Mouse (Mus musculus) urinary bladder, adult 2 months (tissue): Measurements from ENCODE around the gene Wbp1l. TPM values are rescaled to one million over a fixed set of nuclear protein-coding genes. Genes with fewer than 3 reads are reported as not detected.

ENCODE experiments used
- DNase-seq: peaks from one replicate; pipeline ENCODE4 v3.0.0; 2022; ENCODE audit warnings: low spot score
- polyA plus RNA-seq: library from polyadenylated mRNA; depleted of rRNA; stranded (reverse); fragments of >200 nt; gene quantifications from 2 replicates; pipeline ENCODE4 v1.2.3, GENCODE M21; 2012

Wbp1l gene
- polyA plus RNA-seq, 1 experiment = 60.0 TPM

DNA sequence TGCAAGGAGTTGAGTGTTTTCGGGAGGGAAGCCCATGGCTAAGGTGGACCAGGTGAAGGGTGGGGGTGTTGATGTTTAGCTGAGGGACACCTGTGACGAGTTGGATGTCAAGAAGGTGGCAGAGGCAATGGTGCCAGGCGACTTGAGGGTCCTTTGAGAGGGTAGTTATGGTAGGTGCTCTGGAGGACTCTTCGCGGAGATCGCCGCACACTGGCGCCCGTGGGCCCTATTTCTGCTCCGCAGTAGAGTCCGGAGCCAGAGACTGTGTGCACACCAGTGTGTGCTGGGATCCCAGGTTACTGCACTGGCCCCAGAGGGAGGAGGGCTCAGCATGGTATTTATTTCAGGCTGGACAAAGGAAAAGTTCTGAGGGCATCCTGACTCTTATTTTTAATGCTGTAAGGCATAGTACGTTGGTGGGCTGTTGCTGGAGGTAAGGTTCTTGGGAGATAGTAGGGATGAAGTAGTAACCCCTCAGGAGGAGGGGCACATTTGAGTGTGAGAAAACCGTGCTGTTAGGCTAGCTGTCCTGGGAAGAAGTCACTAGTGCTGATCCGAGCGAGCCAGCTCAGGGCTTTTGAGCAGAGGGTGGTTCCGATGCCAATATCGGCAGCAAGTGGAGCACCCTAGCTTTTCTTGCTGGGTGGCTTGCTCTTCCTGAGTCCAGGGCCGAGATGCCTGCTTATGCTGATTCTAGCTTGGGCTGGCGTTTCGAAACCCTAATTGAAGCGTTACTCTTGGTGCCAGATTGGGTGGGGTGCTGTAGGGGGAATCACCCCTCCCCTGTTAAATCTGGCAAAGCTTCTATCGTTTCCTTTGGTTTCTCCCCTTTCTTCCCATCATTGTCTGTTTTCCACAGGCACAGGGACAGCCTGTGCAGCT, 732 bp downstream of the Wbp1l start:
- DNase-seq = peak; percentile 39

DNA sequence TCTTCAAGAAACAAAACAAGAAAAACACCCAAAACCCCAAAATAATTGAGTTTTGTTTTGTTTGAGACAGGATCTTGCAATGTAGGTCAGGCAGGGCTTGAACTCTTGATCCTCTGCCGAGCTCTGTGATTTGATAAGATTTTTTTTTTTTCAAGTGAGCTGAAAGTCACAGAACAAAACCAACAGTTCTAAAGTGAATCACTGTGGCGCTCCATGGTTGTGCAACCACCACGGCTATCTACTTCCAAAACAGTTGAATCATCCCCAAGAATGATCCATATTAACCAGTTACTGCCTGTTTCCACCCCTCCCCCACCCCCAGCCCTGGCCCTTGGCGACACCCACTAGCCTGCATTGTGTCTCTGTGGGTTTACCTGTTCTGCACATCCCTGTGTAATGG, 1.5 kb downstream of the Wbp1l start:
- DNase-seq = no peak

DNA sequence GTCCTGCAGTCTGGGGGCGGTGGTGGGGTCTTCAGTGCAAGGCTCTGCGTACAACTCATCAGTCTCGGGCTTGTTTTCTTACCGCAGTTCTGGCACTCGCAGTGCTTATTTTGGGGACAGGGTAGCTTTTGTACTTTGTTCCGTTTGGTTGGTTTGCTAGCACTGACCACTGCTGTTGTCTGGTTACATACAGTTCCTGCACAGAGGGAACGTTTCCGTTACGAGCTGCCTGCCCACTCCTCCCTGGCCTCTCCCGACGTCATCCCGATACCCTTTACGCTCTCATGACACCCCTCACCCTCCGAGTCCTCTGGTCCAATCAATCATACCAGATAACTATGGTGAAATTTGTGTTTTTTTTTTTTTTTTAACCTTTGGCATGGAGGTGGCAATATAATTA, 2.6 kb downstream of the Wbp1l start:
- no peak for DNase-seq

DNA sequence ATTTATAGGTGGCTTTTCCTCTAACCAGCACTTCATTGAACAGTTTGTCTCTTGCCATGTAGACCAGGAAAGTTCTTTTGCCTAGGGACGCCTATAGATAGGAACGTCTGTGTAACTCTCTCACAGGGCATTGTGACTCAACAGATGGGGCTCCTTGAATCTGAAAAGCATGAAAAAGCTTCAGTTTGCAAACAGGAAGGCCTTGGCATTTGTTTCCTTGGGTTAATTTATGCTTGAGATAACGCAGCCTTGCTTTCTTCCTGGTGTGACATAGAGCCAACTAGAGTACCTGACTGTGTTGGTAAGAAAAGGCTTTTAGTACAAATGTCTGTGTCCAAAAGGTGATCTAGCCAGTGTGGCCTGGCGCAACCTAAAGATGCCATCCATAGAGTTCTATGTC, 3.5 kb downstream of the Wbp1l start:
- DNase-seq = no peak

DNA sequence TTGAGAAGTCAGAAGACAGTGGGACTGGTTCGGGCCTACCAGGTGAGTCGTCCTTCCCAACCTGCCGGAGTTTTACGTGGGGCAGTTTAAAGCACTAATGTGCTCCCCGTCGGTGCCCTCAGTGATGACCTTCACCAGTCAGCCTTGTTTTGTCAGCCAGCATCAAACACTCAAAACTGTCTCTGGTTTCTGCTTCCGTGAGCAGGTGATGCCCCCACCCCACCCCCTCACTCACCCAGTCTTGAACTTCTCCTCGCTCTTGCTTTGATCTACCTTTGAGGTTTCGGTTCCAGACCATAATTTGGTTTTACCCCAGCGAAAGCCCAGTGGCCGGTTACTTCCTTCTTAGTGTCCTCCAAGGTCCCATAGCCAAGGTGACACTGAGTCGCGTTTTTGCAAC, 7.8 kb downstream of the Wbp1l start:
- no peak for DNase-seq

DNA sequence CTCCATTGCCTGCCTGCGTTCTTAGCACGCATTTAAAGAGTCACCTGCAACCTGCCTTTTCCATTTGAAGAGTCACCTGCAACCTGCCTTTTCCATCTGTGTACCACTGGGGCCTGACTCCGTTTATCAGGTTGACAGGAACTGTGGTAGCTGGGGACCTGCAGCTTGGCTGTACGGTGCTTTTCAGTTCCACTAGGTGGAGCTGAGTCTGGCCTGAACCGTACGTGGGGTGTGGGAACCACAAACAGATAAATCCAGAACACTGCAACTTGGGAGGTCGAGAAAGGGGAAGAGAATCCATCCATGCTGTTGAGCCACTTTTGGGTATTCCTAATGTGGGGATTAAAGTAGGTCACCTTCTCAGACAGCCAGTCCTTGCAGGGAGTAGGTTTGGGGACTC, 8.5 kb downstream of the Wbp1l start:
- no peak for DNase-seq

DNA sequence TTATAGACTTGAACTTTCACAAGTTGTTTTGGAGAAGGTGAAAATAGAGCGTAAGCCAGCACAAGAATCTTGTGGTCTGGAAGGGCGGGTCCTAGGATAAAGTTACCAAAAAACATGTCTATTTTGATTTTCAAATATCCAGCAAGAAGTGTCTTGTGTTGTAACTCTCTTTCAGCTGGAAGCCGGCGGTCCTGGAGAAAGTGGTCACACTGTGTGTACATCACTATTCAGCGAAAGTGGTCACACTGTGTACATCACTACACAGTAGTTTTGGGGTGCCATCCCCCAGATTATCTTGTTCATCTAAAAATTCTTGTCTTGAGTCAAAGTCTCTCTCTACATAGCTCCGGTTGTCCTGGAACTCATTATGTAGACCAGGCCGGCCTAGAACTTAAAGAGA, 9.3 kb downstream of the Wbp1l start:
- DNase-seq = no peak

DNA sequence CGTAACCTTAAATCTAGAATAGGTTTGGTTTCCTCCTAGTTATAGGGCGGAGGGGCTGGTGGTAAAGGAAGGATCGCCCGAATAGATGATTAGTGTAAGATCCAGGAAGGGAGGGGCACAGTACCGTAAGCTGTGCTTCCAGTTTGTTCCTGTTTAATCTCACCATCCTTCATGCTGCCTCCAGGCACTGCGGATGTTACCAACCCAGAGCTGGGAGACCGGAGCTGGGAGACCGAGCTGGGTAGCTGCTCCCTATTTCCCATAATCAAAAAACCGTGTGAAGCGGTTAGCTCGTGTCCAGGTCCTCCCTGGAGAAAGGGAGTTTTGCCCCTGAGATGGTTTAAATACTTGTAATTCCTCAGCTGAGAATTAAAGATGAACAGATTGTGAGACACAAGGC, 17.5 kb downstream of the Wbp1l start:
- DNase-seq = no peak

DNA sequence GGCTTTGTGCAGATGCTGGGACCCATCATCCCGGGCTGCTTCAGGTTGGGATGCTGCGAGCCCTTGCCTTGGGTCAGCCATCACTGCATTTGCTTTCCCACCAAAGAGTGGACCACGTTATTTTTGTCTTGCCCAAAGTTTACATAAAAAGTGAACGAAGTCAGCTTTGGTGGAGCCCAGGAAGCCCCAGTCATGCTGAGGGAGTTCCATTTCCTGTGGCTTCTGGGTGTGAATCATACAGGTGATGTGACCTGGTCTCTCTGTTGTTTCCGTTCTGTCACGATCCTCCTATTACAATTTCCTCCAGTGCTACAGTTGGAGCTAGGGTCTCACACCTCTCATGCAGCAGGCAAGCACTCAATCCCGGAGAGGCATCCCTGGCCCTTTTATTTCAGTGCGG, 18.5 kb downstream of the Wbp1l start:
- DNase-seq = no peak

DNA sequence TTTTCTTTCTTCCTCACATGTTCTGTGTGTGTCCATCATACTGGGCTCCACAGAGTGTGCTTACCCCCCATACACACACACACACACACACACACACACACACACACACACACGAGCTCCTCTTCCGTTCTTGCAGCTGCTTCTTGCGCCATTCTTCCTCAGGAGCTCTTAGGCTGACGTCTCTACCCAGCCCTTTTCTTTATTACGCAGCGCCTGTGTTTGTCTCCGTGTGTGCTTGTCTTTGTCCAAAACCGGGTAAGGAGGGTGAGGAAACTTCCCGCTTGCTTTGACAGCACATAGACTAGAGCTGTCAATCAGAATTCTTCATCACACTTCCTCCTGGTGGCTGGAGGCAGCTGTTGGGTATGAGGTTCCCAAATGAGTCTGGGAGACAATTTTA, 19.4 kb downstream of the Wbp1l start:
- no peak for DNase-seq

DNA sequence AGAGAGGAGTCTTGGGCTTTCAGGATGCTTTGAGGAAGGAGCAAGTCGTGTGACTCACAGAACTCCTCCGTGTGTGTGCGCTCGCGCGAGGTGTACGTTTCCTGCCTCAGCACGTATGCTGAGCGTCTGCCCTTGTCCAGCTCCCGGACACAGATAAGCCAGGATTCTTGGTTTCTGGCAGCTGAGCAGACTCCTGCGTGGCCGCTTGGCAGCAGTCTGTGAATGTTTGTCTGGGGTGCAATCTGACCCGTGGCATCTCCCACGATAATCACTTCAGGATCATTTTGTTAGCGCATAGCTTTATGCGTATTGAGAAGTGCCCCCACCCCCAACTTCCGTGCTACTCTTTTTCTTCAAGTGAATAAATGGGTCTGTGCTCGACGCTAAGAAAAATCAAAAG, 20.1 kb downstream of the Wbp1l start:
- DNase-seq = no peak

DNA sequence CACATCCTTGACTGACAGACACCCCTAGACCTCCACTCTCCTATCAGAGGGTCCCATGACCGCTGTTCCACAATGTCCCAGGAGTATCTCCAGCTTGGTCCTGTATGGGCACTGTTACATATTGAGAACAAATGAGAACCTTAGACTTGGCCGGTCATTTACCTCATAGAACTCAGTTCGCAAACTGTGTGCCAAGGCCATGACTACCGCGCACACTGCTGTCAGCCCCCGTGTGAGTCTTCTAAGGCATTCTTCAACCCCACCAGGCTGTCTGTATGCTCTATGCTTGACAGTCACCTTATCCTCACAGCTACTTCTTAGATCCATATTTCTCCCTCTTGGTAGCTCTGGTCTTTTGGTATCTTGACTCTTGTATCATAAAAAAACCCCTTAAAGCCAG, 20.6 kb downstream of the Wbp1l start:
- no peak for DNase-seq

DNA sequence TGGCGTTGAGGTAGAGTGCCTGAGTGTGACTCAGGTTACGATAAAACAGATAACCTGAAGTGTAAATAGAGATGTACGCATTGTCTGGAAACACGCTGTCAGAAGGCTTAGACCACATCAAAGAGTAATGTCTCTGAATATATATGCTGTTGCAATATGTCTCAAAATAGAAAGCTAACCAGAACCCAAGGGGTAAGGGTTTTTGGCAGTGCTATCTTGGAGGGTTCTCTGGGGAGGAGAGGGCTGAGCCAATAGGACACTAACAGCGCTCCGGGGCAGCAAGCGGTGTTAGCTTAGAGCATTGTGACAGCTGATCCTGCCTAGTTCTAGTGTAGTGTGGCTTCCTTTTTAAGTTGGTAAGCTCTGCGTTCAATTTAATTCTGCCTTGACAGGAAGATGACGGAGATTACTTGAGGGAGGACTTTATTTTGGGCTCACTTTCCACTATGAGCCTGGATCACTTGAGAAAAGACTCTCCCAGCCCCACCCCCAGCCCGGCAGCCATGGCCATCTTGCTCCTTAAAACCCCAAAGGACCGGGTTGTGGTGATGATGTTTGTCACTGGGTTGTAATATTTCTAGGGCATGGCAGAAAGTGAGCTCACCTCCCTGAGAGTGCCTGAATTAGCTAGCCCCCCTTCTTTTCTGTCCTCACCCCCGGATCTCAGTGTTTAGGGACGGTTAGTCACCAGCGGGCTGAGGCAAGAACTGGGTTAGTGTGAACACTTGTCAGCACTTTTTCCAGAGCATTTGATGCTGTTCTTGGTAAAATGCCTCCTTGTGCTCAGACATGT, 21.3 kb downstream of the Wbp1l start:
- no peak for DNase-seq

DNA sequence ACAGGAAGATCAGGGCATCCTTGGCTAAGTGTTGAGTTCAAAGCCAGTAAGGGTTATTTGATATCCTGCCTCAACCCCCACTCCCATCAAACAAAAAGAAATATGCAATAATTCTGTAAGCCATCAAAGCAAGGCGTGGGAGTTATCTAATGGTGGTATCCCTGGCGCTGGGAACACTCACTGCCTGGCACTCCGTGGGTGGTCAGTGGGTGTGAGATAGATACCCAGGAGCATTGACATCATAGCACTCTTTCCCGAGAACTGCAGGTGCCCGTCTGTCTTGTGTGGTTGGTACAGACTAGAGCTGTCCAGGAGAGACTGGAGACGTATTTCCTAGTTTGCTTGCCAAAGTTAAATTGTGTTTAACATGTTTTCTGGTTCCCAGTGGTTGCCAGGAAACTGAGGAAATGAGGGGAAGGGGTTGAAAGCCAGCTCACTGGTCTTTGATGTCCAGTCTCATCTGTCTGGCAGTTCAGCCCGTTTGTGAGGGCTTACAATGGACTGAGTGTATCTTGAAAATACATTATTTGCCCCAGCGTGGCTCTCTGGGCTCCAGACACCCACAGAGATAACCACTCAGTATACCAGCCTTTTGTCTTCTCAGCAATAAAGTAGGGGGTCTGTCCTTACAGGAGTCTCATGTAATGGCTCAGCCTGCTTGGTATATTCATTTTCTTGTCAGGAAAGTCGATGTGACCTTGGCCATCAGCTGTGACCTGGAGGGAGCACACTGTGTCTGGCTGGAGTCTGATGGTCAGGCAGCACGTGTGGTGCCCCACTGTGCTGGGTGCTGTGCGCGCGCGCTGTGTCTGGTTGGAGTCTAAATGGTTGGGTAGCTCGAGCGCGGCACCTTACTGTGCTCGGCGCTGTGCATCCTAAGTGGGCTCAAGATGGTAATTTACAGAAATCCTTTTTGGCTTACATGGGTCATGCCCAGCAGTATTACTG, 22.6 kb downstream of the Wbp1l start:
- DNase-seq = no peak

DNA sequence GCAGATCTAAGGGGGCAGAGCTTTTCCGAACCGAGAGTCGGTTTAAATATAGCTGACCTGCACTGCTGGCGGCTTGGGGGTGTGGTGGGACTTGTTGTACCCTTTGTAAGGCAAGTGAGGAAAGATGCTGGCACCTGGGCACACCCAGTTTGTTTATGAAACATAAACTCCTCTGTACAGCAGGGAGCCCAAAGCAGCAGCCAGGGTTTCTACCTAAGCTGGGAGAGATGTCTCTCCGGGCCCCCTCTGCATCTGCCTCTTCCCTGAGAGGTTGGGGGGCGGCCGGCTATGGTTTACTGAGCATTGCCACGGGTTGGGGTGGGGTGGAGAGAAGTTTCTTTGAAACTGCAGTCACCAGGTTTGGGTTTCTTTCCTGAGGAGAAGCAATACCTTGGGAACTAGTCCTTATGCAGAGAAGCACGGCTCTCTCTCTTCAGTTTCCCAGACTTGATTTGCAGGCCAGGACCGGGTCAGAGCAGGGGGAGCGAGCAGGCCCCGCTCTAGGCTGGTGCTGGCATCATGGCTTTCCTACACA, 23.8 kb downstream of the Wbp1l start:
- DNase-seq = no peak

DNA sequence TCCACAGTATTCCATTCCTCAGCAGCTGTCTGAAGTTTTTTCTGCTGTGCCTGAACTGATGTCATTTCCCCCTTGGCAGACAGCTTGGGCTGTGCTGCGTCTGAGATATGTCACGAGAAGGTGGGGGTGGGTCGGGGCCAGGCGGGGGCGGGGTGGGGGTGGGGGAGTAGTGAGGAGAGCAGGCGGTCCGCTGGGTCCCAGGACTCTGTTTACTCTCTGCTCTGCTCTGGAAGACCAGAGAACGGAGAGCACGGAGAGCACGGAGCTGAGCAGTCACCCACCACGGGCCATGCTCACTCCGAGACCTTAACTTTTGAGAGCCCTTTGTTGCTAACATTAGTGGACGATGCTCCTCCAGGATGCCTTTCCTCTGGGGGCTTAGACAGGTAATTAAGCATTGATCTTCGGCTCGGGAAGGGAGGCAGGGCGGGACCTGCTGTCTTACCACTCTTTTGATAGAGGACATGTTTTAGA, 24.3 kb downstream of the Wbp1l start:
- DNase-seq = no peak

DNA sequence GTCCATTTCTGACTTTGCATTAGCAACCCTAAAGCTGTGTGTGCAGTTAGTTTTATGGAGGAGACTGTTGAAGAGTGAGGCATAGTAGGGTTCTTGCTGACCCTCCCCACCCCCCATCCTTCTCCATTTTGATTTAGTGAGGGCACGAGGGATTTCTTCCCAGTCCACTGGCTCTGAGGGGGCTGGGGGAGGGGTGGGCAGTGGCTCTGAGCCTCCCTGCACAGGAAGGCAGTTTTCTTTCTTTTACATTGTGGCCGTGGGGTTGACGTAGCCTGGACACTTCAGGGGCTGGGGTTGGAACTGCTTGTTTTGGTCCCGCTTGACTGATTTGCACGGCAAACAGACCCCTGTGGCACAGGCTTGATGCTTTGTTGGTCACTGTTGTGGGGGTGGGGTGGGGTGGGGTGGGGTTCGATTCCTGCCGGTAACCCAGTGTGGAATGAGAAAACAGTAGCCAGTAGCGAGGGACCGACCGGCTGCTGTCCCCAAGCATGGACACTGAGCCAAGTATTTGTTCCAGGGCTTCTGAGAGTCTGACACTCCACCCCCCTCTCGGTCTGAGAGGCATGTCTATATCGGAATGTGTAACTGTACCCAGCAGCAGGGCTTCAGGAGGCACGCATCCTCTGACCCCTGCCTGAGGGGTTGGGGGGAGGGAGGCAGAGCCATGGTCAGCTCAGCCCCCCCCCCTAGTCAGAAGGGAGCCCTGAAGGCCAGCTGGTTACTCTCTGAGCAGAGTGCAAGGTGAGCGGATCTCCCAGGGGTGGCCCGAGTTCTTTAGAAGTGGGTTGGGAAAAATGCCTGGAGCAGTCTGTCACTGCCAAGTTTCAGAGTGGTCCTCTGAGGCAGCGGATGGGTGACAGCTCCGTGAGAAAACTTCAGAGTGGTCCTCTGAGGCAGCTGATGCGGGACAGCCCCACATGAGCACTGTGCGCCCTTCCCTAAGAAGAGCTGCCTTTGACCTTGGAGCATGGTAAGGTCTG, 25.2 kb downstream of the Wbp1l start:
- no peak for DNase-seq

DNA sequence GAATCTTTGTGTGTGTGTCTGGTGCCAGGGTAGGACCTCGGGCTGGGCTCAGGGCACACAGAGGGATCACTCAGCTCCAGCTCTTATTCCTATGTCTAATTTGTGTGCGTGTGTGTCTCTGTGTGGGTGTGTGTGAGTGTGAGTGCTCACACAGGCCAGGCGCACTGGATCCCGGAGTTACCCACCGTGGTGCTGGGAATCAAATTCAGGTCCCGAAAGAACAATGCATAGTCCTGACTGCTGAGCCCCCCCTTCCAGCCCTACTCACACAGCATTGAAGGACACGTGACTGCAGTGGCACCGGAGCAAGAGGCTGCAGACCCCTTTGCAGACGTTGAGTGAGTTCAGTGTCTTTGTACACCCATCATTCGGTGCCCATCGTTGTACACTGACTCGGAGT, 26.1 kb downstream of the Wbp1l start:
- no peak for DNase-seq

DNA sequence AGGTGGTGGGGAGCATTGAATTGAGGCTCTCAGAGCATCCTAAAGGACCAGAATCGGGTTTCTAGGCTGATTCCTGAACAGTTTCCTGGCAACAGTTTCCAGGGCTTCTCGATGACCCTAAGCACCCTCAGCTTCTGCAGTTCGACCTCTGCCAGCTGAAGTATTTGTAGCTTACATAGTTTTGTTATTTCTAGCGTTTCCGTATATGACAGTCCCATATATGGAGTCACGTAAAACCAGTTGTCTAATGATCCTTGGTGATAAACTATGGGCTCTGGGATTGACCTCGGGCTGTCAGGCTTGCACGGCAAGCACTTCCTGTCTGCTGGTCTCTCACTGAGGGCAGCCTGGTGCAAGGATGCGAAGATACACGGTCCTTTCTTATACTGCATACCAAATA, 26.6 kb downstream of the Wbp1l start:
- no peak for DNase-seq

DNA sequence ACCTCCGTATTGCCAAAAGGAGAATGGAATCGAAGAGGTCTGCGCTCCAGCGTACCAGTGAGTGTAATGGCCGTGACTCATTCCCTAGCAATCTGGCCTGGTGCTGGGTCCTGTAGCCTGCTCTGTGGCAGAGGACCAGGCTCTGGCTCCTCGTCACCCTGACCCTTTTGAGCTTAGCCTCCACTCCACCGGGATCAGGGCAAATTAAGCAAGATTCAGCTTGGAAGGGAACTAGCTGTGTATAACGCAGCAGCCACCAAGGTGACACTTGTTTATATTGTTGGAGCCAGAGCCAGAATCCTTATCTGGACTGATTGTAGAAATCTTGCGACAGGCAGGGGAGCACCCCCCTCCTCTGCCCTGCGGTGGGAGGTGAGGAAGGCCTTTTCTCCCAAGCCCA, 29.5 kb downstream of the Wbp1l start:
- DNase-seq = no peak
